Mouse (Mus musculus): ENCODE measurements at regions not wholly inside any gene's neighbourhood (a gene's known extent, or its start where the extent isn't known, plus 50 kb on each side); places are given as distances from the start of the nearest gene placed in this dataset.

DNA sequence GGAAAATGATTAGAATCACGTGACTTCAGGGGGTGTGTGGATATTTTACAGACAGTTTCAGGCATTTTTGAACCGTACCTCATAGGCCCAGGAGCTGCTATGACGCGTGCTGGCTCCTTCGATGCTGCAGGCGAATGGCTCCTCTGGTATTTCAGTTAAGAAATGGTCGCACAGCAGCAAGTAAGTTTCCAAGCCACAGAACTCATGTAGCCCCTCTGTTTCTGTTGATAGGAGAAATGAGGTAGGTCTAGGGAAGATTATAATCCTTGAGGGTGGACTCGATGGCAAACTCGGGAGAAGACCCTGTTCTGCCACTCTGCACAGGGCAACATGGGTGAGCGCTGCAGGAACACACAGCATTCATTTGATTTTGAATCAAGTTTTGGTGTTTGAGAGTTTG, 127.0 kb upstream of the Npvf start:
- no peak overlapping the region for H3K4me3 ChIP-seq (ENCODE audit: insufficient read depth, low read depth, low read length)
- WGBS, result 92% methylated on average over 10 of the region's 10 CpGs
- no peak overlapping the region for H3K9ac ChIP-seq (ENCODE audit: low read depth, low read length)
- no peaks in the 10 kb centered on the region for H3K4me1 ChIP-seq (ENCODE audit: control insufficient read depth, insufficient read depth, low read length)
- H3K27ac ChIP-seq (replicated peaks; ENCODE audit: insufficient read depth, low read depth, low read length), result no peak overlapping the region
- H3K36me3 ChIP-seq (ENCODE audit: control insufficient read depth, insufficient read depth, low read length), result no peaks in the 10 kb centered on the region
- no peaks in the 10 kb centered on the region for H3K27me3 ChIP-seq (ENCODE audit: control insufficient read depth, insufficient read depth, low read length)
- TF ChIP-seq POLR2A (IDR thresholded peaks at IDR 0.05; ENCODE audit: extremely low read depth, insufficient read depth, low read length), result no peak
- TF ChIP-seq CTCF (IDR thresholded peaks at IDR 0.05; ENCODE audit: low read depth, low read length), result no peak
- no peaks in the 10 kb centered on the region for H3K79me2 ChIP-seq (ENCODE audit: control insufficient read depth, insufficient read depth, low read length)
- no peak for DNase-seq (ENCODE audit: extremely low read depth, low read depth, low spot score)

DNA sequence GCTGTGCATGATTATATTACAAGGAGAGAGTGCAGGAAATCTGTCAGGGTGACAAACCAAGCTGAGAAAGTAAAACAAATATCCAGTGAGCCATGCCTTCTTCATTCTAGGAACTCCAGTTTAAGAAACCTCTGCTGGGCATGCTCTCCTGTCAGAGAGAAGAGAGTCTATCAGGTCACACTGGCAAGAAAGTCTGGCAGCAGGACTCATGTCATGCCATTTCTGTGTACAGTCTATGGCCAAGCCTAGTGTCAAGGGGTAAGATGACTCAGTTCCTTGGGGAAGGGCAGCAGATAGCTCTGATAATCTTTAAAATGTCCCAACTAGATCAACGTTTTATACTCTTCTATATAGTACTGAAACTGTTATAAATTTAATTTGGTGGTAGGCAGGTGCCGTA, 128.0 kb upstream of the Npvf start:
- Histone ChIP-seq H3K9ac (ENCODE audit: low read depth, low read length) (no peak overlapping the region), H3K27me3 (ENCODE audit: control insufficient read depth, insufficient read depth, low read length) (no peaks in the 10 kb centered on the region), H3K4me3 (ENCODE audit: insufficient read depth, low read depth, low read length) (no peak overlapping the region), H3K36me3 (ENCODE audit: control insufficient read depth, insufficient read depth, low read length) (no peaks in the 10 kb centered on the region), H3K79me2 (ENCODE audit: control insufficient read depth, insufficient read depth, low read length) (no peaks in the 10 kb centered on the region), H3K27ac (replicated peaks; ENCODE audit: insufficient read depth, low read depth, low read length) (no peak overlapping the region), H3K4me1 (ENCODE audit: control insufficient read depth, insufficient read depth, low read length) (no peaks in the 10 kb centered on the region)
- no peak for TF ChIP-seq CTCF (IDR thresholded peaks at IDR 0.05; ENCODE audit: low read depth, low read length)
- TF ChIP-seq POLR2A (IDR thresholded peaks at IDR 0.05; ENCODE audit: extremely low read depth, insufficient read depth, low read length), result no peak
- DNase-seq (ENCODE audit: extremely low read depth, low read depth, low spot score), result no peak
- 76% methylated on average over 2 of the region's 2 CpGs for WGBS

DNA sequence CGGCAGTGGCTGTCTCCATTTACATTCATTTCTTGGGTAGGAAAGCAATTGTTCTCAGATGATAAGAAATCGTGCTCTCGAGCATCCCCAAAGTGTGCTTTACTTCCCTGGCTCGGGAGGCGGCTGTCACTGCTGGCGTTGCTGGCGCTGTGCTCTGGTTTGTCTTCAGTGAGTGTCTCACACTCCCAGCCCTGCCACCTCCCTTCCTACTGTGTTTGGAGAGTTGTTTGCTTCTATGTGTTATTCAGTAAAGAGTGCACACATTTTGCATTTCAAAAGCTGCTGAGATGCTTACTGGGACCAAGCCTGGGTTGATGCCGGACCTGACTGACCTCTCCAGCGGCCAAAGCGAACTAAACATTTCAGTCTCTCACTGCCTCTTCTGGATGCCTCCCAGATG, 129.3 kb upstream of the Npvf start:
- 76% methylated on average over 10 of the region's 10 CpGs for WGBS
- no peaks in the 10 kb centered on the region for H3K36me3 ChIP-seq (ENCODE audit: control insufficient read depth, insufficient read depth, low read length)
- DNase-seq (ENCODE audit: extremely low read depth, low read depth, low spot score), result no peak
- H3K27me3 ChIP-seq (ENCODE audit: control insufficient read depth, insufficient read depth, low read length), result no peaks in the 10 kb centered on the region
- no peak overlapping the region for H3K9ac ChIP-seq (ENCODE audit: low read depth, low read length)
- TF ChIP-seq CTCF (IDR thresholded peaks at IDR 0.05; ENCODE audit: low read depth, low read length), result no peak
- no peak for TF ChIP-seq POLR2A (IDR thresholded peaks at IDR 0.05; ENCODE audit: extremely low read depth, insufficient read depth, low read length)
- H3K79me2 ChIP-seq (ENCODE audit: control insufficient read depth, insufficient read depth, low read length), result no peaks in the 10 kb centered on the region
- no peaks in the 10 kb centered on the region for H3K4me1 ChIP-seq (ENCODE audit: control insufficient read depth, insufficient read depth, low read length)
- no peak overlapping the region for H3K4me3 ChIP-seq (ENCODE audit: insufficient read depth, low read depth, low read length)
- no peak overlapping the region for H3K27ac ChIP-seq (replicated peaks; ENCODE audit: insufficient read depth, low read depth, low read length)

DNA sequence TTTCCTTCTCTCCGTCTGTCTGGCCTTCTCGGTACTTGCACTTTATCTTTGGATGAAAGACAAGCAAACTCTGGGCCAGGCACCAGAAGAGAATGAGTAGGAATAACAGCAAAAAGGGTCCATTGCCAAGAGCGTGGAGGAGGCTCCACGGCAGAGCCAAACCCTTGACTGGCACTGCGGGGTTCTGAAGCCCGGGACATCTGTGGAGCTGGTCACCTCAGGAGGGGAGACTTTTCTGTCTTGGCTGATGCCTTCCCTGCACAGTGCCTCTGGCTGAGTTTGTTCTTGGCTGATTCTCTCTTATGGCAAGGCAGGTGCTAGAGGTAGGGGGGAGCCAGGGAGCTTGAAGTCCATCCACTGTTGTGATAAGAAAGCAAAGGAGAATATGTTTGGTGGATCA, 130.1 kb upstream of the Npvf start:
- H3K27ac ChIP-seq (replicated peaks; ENCODE audit: insufficient read depth, low read depth, low read length), result no peak overlapping the region
- no peak for DNase-seq (ENCODE audit: extremely low read depth, low read depth, low spot score)
- no peak overlapping the region for H3K9ac ChIP-seq (ENCODE audit: low read depth, low read length)
- TF ChIP-seq CTCF (IDR thresholded peaks at IDR 0.05; ENCODE audit: low read depth, low read length) (no peak), POLR2A (IDR thresholded peaks at IDR 0.05; ENCODE audit: extremely low read depth, insufficient read depth, low read length) (no peak)
- no peaks in the 10 kb centered on the region for H3K79me2 ChIP-seq (ENCODE audit: control insufficient read depth, insufficient read depth, low read length)
- no peak overlapping the region for H3K4me3 ChIP-seq (ENCODE audit: insufficient read depth, low read depth, low read length)
- no peaks in the 10 kb centered on the region for H3K27me3 ChIP-seq (ENCODE audit: control insufficient read depth, insufficient read depth, low read length)
- WGBS, result 91% methylated on average over 6 of the region's 6 CpGs
- H3K36me3 ChIP-seq (ENCODE audit: control insufficient read depth, insufficient read depth, low read length), result no peaks in the 10 kb centered on the region
- H3K4me1 ChIP-seq (ENCODE audit: control insufficient read depth, insufficient read depth, low read length), result no peaks in the 10 kb centered on the region

DNA sequence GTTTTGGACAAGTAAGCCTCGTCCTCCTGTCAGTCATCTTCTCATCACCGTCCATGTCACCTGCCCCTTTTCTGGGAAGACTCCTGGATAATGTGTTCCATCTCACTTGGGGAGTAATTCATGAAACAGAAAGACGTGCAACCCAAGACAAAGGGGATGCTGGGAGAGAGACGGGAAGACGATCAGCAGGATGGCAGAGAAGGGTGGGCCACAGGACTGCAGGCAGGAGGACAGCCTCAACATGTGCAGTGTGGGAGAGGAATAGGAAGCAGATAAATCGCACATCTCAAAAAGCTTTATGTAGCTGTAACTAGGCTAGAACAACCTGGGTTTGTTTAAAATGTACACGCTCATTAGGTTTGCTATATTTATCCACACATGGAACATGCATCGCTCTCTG, 133.4 kb upstream of the Npvf start:
- TF ChIP-seq CTCF (IDR thresholded peaks at IDR 0.05; ENCODE audit: low read depth, low read length) (no peak), POLR2A (IDR thresholded peaks at IDR 0.05; ENCODE audit: extremely low read depth, insufficient read depth, low read length) (no peak)
- no peak overlapping the region for H3K9ac ChIP-seq (ENCODE audit: low read depth, low read length)
- no peaks in the 10 kb centered on the region for H3K4me1 ChIP-seq (ENCODE audit: control insufficient read depth, insufficient read depth, low read length)
- no peaks in the 10 kb centered on the region for H3K36me3 ChIP-seq (ENCODE audit: control insufficient read depth, insufficient read depth, low read length)
- no peaks in the 10 kb centered on the region for H3K27me3 ChIP-seq (ENCODE audit: control insufficient read depth, insufficient read depth, low read length)
- H3K79me2 ChIP-seq (ENCODE audit: control insufficient read depth, insufficient read depth, low read length), result no peaks in the 10 kb centered on the region
- no peak for DNase-seq (ENCODE audit: extremely low read depth, low read depth, low spot score)
- no peak overlapping the region for H3K4me3 ChIP-seq (ENCODE audit: insufficient read depth, low read depth, low read length)
- no peak overlapping the region for H3K27ac ChIP-seq (replicated peaks; ENCODE audit: insufficient read depth, low read depth, low read length)
- 96% methylated on average over 8 of the region's 8 CpGs for WGBS

DNA sequence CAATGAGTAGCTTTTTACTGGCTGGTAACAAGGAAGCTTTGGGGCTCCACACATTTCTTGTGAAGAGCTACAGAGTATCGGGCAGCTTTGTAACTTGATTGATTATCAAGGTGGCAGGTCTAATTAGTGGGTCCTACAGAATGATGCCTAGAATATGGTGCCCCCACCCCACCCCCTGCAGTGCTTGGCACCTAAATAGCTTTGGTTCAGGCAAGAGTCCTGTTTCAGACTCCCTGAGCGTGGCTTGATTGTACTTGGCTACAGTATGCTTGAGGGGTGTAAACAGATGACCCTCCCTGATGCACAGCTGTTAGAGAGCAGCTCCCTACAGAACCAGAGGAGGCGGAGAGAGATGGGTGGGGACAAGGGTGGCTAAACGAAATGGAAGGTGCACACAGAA, 145.7 kb upstream of the Npvf start:
- H3K79me2 ChIP-seq (ENCODE audit: control insufficient read depth, insufficient read depth, low read length), result no peaks in the 10 kb centered on the region

More for the DNA sequence above, 145.7 kb upstream of the Npvf start:
- WGBS, result 83% methylated on average over 4 of the region's 4 CpGs
- no peak for DNase-seq (ENCODE audit: extremely low read depth, low read depth, low spot score)
- H3K9ac ChIP-seq (ENCODE audit: low read depth, low read length), result no peak overlapping the region
- TF ChIP-seq CTCF (IDR thresholded peaks at IDR 0.05; ENCODE audit: low read depth, low read length) (no peak), POLR2A (IDR thresholded peaks at IDR 0.05; ENCODE audit: extremely low read depth, insufficient read depth, low read length) (no peak)
- no peak overlapping the region for H3K4me3 ChIP-seq (ENCODE audit: insufficient read depth, low read depth, low read length)
- H3K27me3 ChIP-seq (ENCODE audit: control insufficient read depth, insufficient read depth, low read length), result no peaks in the 10 kb centered on the region; the same call in 1 of the 2 replicates
- no peaks in the 10 kb centered on the region for H3K36me3 ChIP-seq (ENCODE audit: control insufficient read depth, insufficient read depth, low read length)
- H3K27ac ChIP-seq (replicated peaks; ENCODE audit: insufficient read depth, low read depth, low read length), result no peak overlapping the region
- peaks cover 4% of the 10 kb centered on the region; the same call in 1 of the 2 replicates for H3K4me1 ChIP-seq (ENCODE audit: control insufficient read depth, insufficient read depth, low read length)
